Mouse (Mus musculus) forebrain, embryonic 13.5 days (tissue): ENCODE results near the gene Akap13. TPM values are rescaled to one million over a fixed set of nuclear protein-coding genes. Genes with fewer than 3 reads are reported as not detected.

Experiments
- ATAC-seq: fragments of 200-750 bp; cut with Nextera tagmentation; 2 replicates; pipeline ENCODE4 v1.8.0; 2017
- H3K27ac ChIP-seq: fragments of 300-500 bp; sonication (generic); 2 replicates; pipeline ENCODE4 v1.5.1; 2015; ENCODE audit warnings: inconsistent platforms, mild to moderate bottlenecking, moderate library complexity
- H3K27me3 ChIP-seq: fragments of 300-500 bp; sonication (generic); 2 replicates; pipeline ENCODE4 v1.6.1; 2015; ENCODE audit warnings: mild to moderate bottlenecking, inconsistent platforms
- H3K36me3 ChIP-seq: fragments of 300-500 bp; sonication (generic); 2 replicates; pipeline ENCODE4 v1.6.1; 2015; ENCODE audit warnings: mild to moderate bottlenecking, inconsistent platforms; ENCODE audit not compliant: poor library complexity, severe bottlenecking
- H3K4me1 ChIP-seq: fragments of 300-500 bp; sonication (generic); 2 replicates; pipeline ENCODE4 v1.6.1; 2015; ENCODE audit warnings: inconsistent platforms
- H3K4me2 ChIP-seq: fragments of 300-500 bp; sonication (generic); 2 replicates; pipeline ENCODE4 v1.6.1; 2015; ENCODE audit warnings: inconsistent platforms, mild to moderate bottlenecking, moderate library complexity
- H3K4me3 ChIP-seq: fragments of 300-500 bp; sonication (generic); 2 replicates; pipeline ENCODE4 v1.5.1; 2015; ENCODE audit warnings: mild to moderate bottlenecking, inconsistent platforms
- H3K9ac ChIP-seq: fragments of 300-500 bp; sonication (generic); 2 replicates; pipeline ENCODE4 v1.6.1; 2015; ENCODE audit warnings: mild to moderate bottlenecking, inconsistent platforms
- H3K9me3 ChIP-seq: fragments of 300-500 bp; sonication (generic); replicated peaks from 2 replicates; pipeline ENCODE4 v1.6.1; 2016; ENCODE audit warnings: inconsistent platforms
- WGBS: fragments of 180-500 bp; shearing (Covaris S2); methylation state at CpG from one replicate; pipeline ENCODE4 v1.1.7; 2015; 5-methylcytosine and 5-hydroxymethylcytosine counted together
- polyA plus RNA-seq: library from polyadenylated mRNA; unstranded; fragments of >200 nt; fragmentation: Nextera tagmentation; extraction: Ambion mirVana; gene quantifications from 2 replicates; pipeline ENCODE4 v1.2.1, GENCODE M21; 2015

The Akap13 gene
- polyA plus RNA-seq, 1 experiment from 2014 or later: 15.2 TPM

DNA sequence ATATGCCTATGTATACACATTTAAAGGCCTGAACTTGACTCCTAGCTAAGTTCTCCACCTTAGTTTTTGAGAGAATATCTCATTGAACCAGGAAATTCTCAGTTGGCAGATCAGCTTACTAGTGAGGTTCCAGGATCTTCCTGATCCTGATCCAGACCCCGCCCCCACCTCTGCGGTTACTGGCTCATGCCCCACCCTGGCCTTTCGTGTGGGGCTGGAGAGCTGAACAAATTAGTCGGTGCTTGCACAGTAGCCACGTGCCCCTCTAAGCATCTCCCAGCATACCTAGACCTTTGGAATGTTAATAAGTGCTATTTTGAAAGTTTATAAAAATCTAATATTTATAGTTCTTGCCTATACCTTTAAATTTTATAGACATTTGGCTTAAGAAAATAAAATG lies 139.5 kb downstream of the Akap13 start:
- Histone ChIP-seq H3K27me3 (no peaks in the 10 kb centered on the region), H3K4me2 (no peak overlapping the region), H3K4me1 (no peaks in the 10 kb centered on the region), H3K9ac (no peak overlapping the region), H3K27ac (no peak overlapping the region), H3K4me3 (no peak overlapping the region), H3K9me3 (no peaks in the 10 kb centered on the region), H3K36me3 (no peaks in the 10 kb centered on the region)
- no peak for ATAC-seq
- 79% methylated on average over 5 of the region's 5 CpGs for WGBS

DNA sequence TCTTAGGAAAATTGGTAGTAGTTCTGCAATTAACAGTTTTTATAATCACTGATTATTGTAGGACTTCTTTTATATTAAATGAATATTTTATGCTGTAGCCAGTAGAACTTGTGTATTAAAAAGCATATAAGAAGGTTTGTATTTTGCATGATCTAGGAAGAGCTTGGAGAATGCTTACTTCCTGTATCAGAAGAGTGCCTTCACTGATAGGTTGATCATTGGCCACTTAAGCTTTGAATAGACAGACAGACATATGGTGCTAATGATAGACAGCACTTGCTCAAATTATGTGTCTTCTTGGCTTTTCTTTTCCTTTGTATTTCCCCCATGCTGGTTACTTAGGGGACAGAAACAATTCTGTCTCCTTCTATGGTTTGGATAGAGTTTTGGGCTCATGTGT lies 139.9 kb downstream of the Akap13 start:
- Histone ChIP-seq H3K4me2 (no peak overlapping the region), H3K27ac (no peak overlapping the region), H3K4me1 (no peaks in the 10 kb centered on the region), H3K9me3 (no peaks in the 10 kb centered on the region), H3K4me3 (no peak overlapping the region), H3K27me3 (no peaks in the 10 kb centered on the region), H3K9ac (no peak overlapping the region), H3K36me3 (no peaks in the 10 kb centered on the region)
- no peak for ATAC-seq

DNA sequence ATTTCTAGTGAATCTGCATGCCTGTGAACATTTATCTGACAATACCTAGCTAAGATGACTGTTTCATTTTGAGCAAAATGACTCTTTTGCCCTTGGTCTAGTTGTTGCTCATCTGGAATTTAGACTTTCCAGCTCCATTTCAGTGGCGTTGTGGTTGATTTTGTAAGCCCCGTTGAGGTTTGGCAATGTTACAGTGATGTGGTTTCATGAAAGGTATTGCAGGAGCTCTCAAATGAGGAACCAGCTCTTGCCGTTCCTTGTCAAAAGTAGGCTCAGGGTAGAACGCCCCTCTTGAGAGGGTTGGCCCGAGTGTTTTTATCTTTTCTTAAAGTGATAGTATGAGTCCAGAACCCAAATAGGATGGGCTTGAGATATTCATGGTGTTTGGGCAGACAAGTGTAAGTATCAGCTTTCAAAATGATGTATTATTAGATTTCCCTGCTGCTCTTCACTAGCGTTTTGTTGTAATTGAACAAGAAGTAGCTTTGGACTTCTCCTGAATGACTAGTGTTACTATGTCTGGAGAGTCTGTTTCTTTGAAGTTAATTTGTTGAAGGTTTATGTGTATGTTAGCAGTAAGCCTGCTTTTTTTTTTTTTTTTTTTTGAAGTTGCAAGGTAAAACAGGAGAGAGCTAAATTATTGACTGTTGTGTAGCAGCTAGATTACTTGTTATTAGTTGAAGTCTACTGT lies 140.9 kb downstream of the Akap13 start:
- Histone ChIP-seq H3K4me2 (no peak overlapping the region), H3K4me3 (no peak overlapping the region), H3K27me3 (no peaks in the 10 kb centered on the region), H3K9me3 (no peaks in the 10 kb centered on the region), H3K4me1 (no peaks in the 10 kb centered on the region), H3K36me3 (no peaks in the 10 kb centered on the region), H3K27ac (no peak overlapping the region), H3K9ac (no peak overlapping the region)
- WGBS: 89% methylated on average over 6 of the region's 6 CpGs
- ATAC-seq: no peak

DNA sequence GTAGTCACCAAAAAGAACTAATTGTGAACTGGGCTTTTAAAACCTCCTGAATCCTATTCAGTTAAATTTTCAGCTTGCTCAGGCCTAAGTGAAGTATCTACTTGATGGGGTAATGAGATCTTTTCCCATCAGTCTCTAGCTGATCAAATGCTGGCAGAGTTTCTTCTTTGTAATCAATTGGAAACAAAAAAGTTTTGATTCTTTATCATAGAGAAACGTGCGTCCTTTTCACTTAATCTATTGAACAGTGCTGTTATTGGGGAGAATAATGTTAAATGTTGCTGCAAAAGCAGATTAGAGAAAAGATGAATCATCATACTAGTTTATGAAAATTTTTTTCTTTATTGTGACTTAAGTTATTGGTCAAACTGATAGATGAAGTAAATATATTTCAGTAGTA lies 142.5 kb downstream of the Akap13 start:
- Histone ChIP-seq H3K9ac (no peak overlapping the region), H3K4me3 (no peak overlapping the region), H3K36me3 (no peaks in the 10 kb centered on the region), H3K27ac (no peak overlapping the region), H3K4me2 (no peak overlapping the region), H3K27me3 (no peaks in the 10 kb centered on the region), H3K9me3 (no peaks in the 10 kb centered on the region), H3K4me1 (no peaks in the 10 kb centered on the region)
- WGBS: 76% methylated on average over 2 of the region's 2 CpGs
- ATAC-seq: no peak

DNA sequence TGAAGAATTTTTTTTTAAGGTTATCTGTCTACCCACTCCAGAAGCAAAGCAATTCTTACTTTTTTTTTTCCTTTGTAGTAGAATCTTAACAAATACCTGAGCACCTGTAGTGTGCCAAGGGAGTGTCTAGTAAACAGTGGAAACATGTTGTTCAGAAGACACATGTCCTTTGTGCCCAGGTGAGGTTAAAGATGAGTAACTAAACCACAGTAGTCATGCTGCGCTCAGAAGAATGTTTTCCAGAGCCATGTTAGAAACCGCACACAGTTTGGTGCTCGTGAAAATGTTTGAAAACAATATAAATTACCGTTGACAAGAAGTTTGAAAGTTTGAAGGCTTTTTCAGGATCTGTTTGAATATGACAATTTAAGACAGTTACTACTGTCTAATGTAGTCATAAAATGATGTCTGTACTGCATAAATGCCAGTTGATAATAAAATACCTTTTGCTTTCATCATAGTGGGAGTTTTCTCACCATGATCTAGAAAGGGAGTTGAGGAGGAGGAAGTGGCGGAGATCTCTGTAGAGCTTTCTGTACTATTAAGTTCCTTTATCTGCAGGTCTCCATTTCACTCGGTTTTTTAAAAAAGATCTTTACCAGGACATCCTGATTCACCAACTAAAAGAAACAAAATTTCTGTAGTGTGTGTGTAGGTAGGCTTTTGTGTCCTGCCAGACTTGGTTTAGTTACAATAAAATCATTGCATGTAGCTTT lies 145.2 kb downstream of the Akap13 start:
- ATAC-seq: no peak
- Histone ChIP-seq H3K4me2 (no peak overlapping the region), H3K27ac (no peak overlapping the region), H3K36me3 (no peaks in the 10 kb centered on the region), H3K4me1 (no peaks in the 10 kb centered on the region), H3K9me3 (no peaks in the 10 kb centered on the region), H3K4me3 (no peak overlapping the region), H3K27me3 (no peaks in the 10 kb centered on the region), H3K9ac (no peak overlapping the region)
- WGBS: 94% methylated on average over 6 of the region's 6 CpGs

DNA sequence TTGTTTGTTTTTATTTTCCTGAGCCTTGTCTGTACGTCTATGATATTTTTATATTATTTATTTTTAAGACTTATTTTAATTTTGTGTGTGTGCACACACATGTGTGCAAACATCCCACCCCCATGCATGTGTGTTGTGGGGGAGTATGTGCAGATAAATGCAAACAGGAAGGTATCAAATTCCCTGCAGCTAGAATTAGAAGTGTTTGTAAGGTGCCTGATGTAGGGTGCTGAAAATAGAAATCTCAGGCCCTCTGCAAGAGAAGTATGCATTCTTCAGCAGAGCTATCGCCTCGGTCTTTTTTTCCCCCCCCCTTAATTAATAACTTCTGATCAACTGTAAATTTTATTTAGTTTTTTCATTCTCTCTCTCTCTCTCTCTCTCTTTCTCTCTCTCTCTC lies 151.9 kb downstream of the Akap13 start:
- no peaks in the 10 kb centered on the region for H3K27me3 ChIP-seq
- 93% methylated on average over 3 of the region's 3 CpGs for WGBS
- no peak overlapping the region for H3K9ac ChIP-seq
- H3K4me2 ChIP-seq: no peak overlapping the region
- H3K4me1 ChIP-seq: no peaks in the 10 kb centered on the region
- peaks cover 28% of the 10 kb centered on the region for H3K36me3 ChIP-seq
- no peak overlapping the region for H3K27ac ChIP-seq
- no peak overlapping the region for H3K4me3 ChIP-seq
- H3K9me3 ChIP-seq: no peaks in the 10 kb centered on the region
- no peak for ATAC-seq

DNA sequence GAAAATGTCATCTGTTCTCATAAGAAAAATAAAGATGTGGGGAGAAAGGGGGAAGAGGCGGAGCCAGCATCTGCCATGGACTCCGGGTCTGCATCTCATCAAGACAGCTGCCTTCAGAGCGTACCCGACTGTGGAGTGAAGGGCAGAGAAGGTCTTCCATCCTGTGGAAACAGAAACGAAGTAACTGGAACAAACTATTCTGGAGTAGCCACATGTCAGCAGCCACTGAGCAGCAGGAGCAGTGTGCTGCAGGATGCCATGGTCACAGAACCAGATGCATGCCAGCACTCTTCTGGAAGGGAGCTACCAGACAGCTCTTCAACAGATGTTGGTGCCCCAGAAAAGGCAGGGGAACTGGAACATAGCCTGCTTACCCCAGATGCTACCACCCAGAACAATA lies 153.4 kb downstream of the Akap13 start:
- Histone ChIP-seq H3K27ac (no peak overlapping the region), H3K4me3 (no peak overlapping the region), H3K9me3 (no peaks in the 10 kb centered on the region), H3K36me3 (peaks cover 28% of the 10 kb centered on the region), H3K27me3 (no peaks in the 10 kb centered on the region), H3K9ac (no peak overlapping the region), H3K4me1 (no peaks in the 10 kb centered on the region), H3K4me2 (no peak overlapping the region)
- ATAC-seq: no peak
- WGBS: 79% methylated on average over 5 of the region's 5 CpGs

DNA sequence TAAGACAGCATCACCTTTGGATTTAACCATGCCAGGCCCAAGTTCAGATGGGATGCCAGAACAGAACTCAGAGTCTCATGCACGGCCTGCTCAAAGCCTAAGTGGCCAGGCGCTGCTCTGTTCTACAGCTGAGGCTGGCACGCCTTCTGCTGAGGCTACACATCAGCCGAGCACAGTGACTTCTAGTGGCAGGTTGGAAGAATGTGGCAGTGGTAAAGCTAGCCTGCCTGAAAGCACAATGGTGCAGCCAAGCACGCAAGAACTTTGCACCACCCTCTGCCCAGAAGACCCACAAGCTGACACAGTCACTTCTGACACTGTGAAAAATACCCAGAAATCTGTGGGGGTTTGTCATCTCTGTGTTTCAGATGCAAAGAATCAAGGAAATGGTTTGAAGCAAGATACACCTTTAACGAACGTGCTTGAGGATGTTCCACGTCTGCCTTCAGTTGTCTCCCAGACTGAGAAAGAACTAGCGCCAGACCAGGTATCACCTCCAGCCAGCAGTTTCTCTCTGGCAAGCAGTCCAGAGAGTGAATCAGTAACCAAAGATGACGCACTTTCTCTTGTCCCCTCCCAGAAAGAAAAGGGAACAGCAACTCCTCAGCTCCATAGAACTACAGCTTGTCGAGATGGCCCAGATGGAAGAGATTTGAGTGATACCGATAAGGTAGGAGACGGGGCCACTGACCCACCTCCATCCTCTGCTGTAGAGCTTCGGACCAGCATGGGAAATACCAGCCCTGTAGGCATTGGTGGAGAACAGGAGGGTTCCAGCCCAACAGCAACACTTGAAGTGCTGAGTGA lies 154.3 kb downstream of the Akap13 start:
- no peak overlapping the region for H3K27ac ChIP-seq
- WGBS: 86% methylated on average over 14 of the region's 14 CpGs
- H3K9ac ChIP-seq: no peak overlapping the region
- H3K4me1 ChIP-seq: no peaks in the 10 kb centered on the region
- H3K4me2 ChIP-seq: no peak overlapping the region
- no peaks in the 10 kb centered on the region for H3K27me3 ChIP-seq
- no peak overlapping the region for H3K4me3 ChIP-seq
- peaks cover 28% of the 10 kb centered on the region for H3K36me3 ChIP-seq
- no peak for ATAC-seq
- no peaks in the 10 kb centered on the region for H3K9me3 ChIP-seq

DNA sequence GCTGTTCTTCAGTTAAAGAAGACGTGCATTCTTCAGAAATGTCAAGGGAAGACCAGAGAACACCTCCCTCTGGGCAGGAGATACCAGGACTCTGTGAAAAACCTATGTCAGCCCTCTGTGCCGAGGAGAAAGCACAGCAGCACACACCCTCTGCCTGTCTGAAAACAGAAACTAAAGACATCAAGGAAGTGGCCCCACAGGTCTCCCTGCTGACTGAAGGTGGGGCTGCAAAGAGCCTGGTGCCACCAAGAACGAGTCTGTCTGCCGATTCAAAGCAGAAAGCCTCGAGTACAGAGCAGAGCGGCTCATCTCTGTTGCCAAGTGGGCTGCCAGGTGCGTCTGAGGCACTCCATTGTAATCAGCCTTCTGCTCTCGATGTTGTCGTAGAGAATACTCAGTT lies 155.1 kb downstream of the Akap13 start:
- ATAC-seq: no peak
- Histone ChIP-seq H3K27ac (no peak overlapping the region), H3K9me3 (no peaks in the 10 kb centered on the region), H3K4me1 (no peaks in the 10 kb centered on the region), H3K4me3 (no peak overlapping the region), H3K36me3 (peaks cover 28% of the 10 kb centered on the region), H3K9ac (no peak overlapping the region), H3K27me3 (no peaks in the 10 kb centered on the region), H3K4me2 (no peak overlapping the region)
- WGBS: 92% methylated on average over 9 of the region's 9 CpGs

DNA sequence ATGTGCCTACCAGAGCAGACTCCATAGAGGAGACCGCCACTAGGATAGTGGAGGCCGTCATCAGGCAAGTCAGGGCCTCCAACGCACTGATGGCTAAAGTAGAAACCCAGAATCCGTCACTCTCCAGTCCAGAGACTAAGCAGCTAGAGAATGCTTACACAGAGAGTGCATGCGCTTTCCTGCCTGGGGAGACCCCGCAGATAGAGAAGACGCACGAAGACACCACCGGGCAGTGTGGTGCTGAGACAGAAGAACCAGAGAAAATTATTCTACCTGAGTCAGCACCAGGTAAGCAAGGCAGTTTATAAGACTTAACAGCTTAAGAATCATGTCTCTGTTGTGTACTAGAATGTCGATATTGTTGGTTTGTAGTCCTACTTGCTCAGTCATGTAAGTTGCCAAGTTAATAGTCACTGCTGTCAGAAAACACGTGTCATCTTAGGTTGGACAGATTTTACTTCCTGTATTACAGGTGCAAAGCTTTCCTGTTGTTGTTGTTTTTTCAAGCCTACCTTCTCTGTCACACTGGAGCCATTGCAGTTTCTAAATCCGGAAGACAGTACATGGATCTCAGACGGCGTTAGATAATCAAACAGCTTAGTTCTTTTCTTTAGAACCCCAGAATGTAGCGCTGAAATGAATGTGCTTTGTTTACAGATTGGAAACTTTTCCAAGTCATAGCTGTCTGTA lies 156.1 kb downstream of the Akap13 start:
- 90% methylated on average over 15 of the region's 15 CpGs for WGBS
- no peaks in the 10 kb centered on the region for H3K4me1 ChIP-seq
- H3K36me3 ChIP-seq: peaks cover 28% of the 10 kb centered on the region
- no peak overlapping the region for H3K4me3 ChIP-seq
- no peak overlapping the region for H3K9ac ChIP-seq
- no peaks in the 10 kb centered on the region for H3K27me3 ChIP-seq
- H3K4me2 ChIP-seq: no peak overlapping the region
- no peak overlapping the region for H3K27ac ChIP-seq
- H3K9me3 ChIP-seq: no peaks in the 10 kb centered on the region
- no peak for ATAC-seq

DNA sequence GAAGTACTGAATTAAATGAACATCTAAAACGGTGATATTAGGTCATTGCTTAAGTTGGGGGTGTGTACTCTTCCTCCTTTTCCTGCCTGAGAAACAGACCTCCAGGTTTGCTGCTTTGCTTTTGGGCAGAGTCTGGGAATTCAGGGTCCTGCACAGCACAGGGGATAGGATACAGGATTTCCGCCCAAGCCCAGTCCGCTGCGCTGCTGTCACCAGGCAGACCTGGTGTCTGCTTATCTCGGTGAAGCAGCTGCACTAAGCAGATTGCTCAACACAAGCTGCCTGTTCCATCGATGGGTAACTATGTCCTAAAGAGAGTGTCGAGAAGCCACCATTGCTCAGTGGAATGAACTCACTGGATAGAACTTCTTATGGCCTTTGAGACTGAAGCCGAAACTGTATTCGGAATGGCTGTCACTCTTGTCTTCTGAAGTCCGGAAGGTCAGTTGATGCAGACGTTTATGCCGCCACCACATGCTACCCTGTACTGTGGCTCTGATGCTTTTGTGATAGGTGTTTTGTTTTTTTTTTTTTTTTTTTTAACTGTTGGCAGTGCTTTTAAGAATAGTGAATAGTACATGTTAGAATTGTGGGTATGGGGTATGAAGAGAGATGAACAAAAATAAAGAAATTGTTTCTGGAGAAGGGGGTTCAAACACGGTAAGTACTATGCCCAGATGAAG lies 156.8 kb downstream of the Akap13 start:
- Histone ChIP-seq H3K27me3 (no peaks in the 10 kb centered on the region), H3K27ac (no peak overlapping the region), H3K4me2 (no peak overlapping the region), H3K9ac (no peak overlapping the region), H3K4me3 (no peak overlapping the region), H3K36me3 (peaks cover 28% of the 10 kb centered on the region), H3K4me1 (no peaks in the 10 kb centered on the region), H3K9me3 (no peaks in the 10 kb centered on the region)
- 84% methylated on average over 13 of the region's 13 CpGs for WGBS
- no peak for ATAC-seq

DNA sequence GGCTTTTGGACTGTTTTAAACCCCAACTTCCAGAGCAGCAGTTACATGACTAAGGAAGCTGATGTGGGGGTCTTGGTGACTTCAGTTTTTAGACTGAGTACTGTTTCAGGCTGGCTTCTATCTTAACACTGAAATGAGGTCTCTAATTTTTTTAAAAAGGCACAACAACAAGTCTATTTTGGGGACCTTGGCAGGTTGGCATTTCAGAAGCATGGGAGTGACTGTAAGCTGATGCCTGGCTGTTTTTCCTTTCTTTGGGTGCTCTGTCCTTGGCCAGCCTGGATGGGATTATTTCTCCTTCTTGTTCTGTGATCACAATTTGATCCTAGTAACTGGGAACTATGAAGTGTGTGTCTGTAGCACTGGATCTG lies 157.3 kb downstream of the Akap13 start:
- ATAC-seq: no peak
- Histone ChIP-seq H3K27ac (no peak overlapping the region), H3K9me3 (no peaks in the 10 kb centered on the region), H3K4me2 (no peak overlapping the region), H3K4me3 (no peak overlapping the region), H3K4me1 (no peaks in the 10 kb centered on the region), H3K36me3 (peaks cover 28% of the 10 kb centered on the region), H3K27me3 (no peaks in the 10 kb centered on the region), H3K9ac (no peak overlapping the region)
